24 mouse cellular contexts compared by ENCODE assay signal in the genomic region with DNA sequence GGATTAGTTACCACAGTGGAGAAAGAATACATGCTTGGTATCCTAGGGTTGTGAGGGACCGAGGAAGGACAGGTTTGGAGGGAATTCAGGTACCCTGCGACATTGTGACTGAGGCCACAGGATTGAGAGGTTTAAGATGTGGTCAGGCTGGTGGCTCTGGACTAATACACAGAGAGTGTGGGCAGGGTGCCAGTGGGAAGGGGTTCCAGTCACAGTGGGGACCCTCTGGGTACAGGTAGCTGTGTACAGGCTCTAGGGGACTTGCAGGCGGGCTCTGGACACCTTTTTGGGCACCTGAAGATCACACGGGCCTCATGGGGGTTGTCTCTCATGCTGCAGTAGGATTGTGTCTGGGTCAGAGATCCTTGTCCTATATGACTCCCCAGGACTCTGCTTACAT.
"Had no signal": no experiment of that assay in that cellular context is flagged by ENCODE, and none has a peak within 500 bp of the region (broad histone marks: within the 10 kb centered on the region; RNA-seq: fewer than 3 reads in every experiment).

No protein-coding gene starts in this region.

- H3K9ac ChIP-seq: heart, embryonic 12.5 days; hindbrain, embryonic 13.5 days; intestine, embryonic 15.5 days; limb, embryonic 12.5 days; liver, embryonic 13.5 days had no signal

- H3K27me3 ChIP-seq: heart, embryonic 12.5 days; hindbrain, embryonic 13.5 days; intestine, embryonic 15.5 days; liver, embryonic 13.5 days had no signal

- ATAC-seq: inflammation-experienced regulatory T-cells, adult 6 months; intestine, embryonic 15.5 days; intestine, postnatal 0 days had no signal

- H3K4me3 ChIP-seq: gastrocnemius, adult 2 months; heart, embryonic 10.5 days; heart, embryonic 12.5 days; hindbrain, embryonic 13.5 days; intestine, embryonic 15.5 days; layer of hippocampus, adult 2 months; left cerebral cortex, adult 2 months; limb, embryonic 10.5 days; limb, embryonic 12.5 days; liver, embryonic 13.5 days had no signal

- H3K27ac ChIP-seq: gastrocnemius, adult 2 months; heart, embryonic 10.5 days; hindbrain, embryonic 13.5 days; intestine, embryonic 15.5 days; layer of hippocampus, adult 2 months; left cerebral cortex, adult 2 months; limb, embryonic 10.5 days; limb, embryonic 12.5 days; liver, embryonic 13.5 days had no signal

- H3K4me1 ChIP-seq: heart, embryonic 10.5 days; heart, embryonic 12.5 days; intestine, embryonic 15.5 days; limb, embryonic 10.5 days; limb, embryonic 12.5 days; liver, embryonic 13.5 days had no signal

- DNase-seq: gastrocnemius, adult 2 months; gastrocnemius, postnatal 10 days; gastrocnemius, postnatal 25 days; heart, adult 18-20 months; heart, postnatal 10 days; heart, postnatal 4 days; kidney, adult 18-20 months; kidney, adult 8-10 months; kidney, postnatal 10 days; kidney, postnatal 25 days; kidney, postnatal 4 days; liver; liver, embryonic 13.5 days had no signal

- H3K9me3 ChIP-seq: heart, embryonic 10.5 days; hindbrain, embryonic 13.5 days; intestine, embryonic 15.5 days; limb, embryonic 10.5 days had no signal

- H3K4me2 ChIP-seq: heart, embryonic 12.5 days; hindbrain, embryonic 13.5 days; intestine, embryonic 15.5 days; limb, embryonic 12.5 days; liver, embryonic 11.5 days; liver, embryonic 13.5 days had no signal

- H3K36me3 ChIP-seq: heart, embryonic 10.5 days; heart, embryonic 12.5 days; hindbrain, embryonic 13.5 days; intestine, embryonic 15.5 days; limb, embryonic 10.5 days; limb, embryonic 12.5 days; liver, embryonic 13.5 days had no signal
